Mouse (Mus musculus) lung, postnatal 0 days (tissue): ENCODE data around the gene Fam207a. TPM values are rescaled to one million over a fixed set of nuclear protein-coding genes. Genes with fewer than 3 reads are reported as not detected.
A peak's percentile ranks its signal among the peaks of the same experiment; 100 is the strongest.

Source experiments
- ATAC-seq: fragments of 200-750 bp; cut with Nextera tagmentation; 2 replicates; pipeline ENCODE4 v1.8.0; 2017; ENCODE audit warnings: moderate library complexity
- DNase-seq: peaks from one replicate; pipeline ENCODE4 v3.0.0-alpha.2; 2016; ENCODE audit warnings: low spot score
- H3K27ac ChIP-seq: fragments of 300-500 bp; sonication (generic); 2 replicates; pipeline ENCODE4 v1.5.1; 2014; ENCODE audit warnings: antibody characterized with exemption, mild to moderate bottlenecking, low read length, mixed read lengths
- H3K27me3 ChIP-seq: fragments of 300-500 bp; sonication (generic); replicated peaks from 2 replicates; pipeline ENCODE4 v1.6.1; 2014; ENCODE audit warnings: low read length, mixed read lengths; ENCODE audit not compliant: insufficient read depth
- H3K36me3 ChIP-seq: fragments of 300-500 bp; sonication (generic); 2 replicates; pipeline ENCODE4 v1.6.1; 2014; ENCODE audit warnings: low read length, mixed read lengths; ENCODE audit not compliant: insufficient read depth
- H3K4me1 ChIP-seq: fragments of 300-500 bp; sonication (generic); 2 replicates; pipeline ENCODE4 v1.6.1; 2014; ENCODE audit warnings: antibody characterized with exemption, low read depth, low read length, mixed read lengths; ENCODE audit not compliant: insufficient read depth
- H3K4me2 ChIP-seq: fragments of 300-500 bp; sonication (generic); replicated peaks from 2 replicates; pipeline ENCODE4 v1.6.1; 2014; ENCODE audit warnings: low read depth, mild to moderate bottlenecking, low read length, moderate library complexity, mixed read lengths
- H3K4me3 ChIP-seq: fragments of 300-500 bp; sonication (generic); 2 replicates; pipeline ENCODE4 v1.5.1; 2014; ENCODE audit warnings: low read depth, low read length
- H3K9ac ChIP-seq: fragments of 300-500 bp; sonication (generic); replicated peaks from 2 replicates; pipeline ENCODE4 v1.6.1; 2014; ENCODE audit warnings: low read depth, mild to moderate bottlenecking
- H3K9me3 ChIP-seq: fragments of 300-500 bp; sonication (generic); 2 replicates; pipeline ENCODE4 v1.6.1; 2016; ENCODE audit warnings: low read length, mixed read lengths
- CTCF ChIP-seq: IDR thresholded peaks from 2 replicates; pipeline ENCODE4 v1.5.1; 2016; ENCODE audit warnings: antibody characterized with exemption, mild to moderate bottlenecking
- EP300 ChIP-seq: IDR thresholded peaks from 2 replicates; pipeline ENCODE4 v1.6.1; 2016; ENCODE audit warnings: antibody characterized with exemption, mild to moderate bottlenecking, control low read depth
- WGBS: fragments of 180-500 bp; shearing (Covaris S2); extraction: QIAGEN DNeasy Blood & Tissue Kit; methylation state at CpG from one replicate; pipeline ENCODE4 v1.1.7; 2014; 5-methylcytosine and 5-hydroxymethylcytosine counted together
- polyA plus RNA-seq: library from polyadenylated mRNA; unstranded; fragments of >200 nt; fragmentation: Nextera tagmentation; extraction: Ambion mirVana; gene quantifications from 2 replicates; pipeline ENCODE4 v1.2.1, GENCODE M21; 2015

Gene Fam207a
- polyA plus RNA-seq, 1 experiment from 2014 or later: 27.2 TPM

GRCm38 (mm10) chr10:77467407-77467806 is 48.2 kb downstream of the Fam207a start:
- WGBS: 88% methylated on average over 6 of the region's 6 CpGs
- Histone ChIP-seq H3K4me2 (no peak overlapping the region), H3K4me3 (no peak overlapping the region), H3K9ac (no peak overlapping the region), H3K27me3 (no peaks in the 10 kb centered on the region), H3K36me3 (no peaks in the 10 kb centered on the region), H3K4me1 (peaks cover 23% of the 10 kb centered on the region), H3K9me3 (no peaks in the 10 kb centered on the region), H3K27ac (no peak overlapping the region)
- TF ChIP-seq EP300 (no peak), CTCF (no peak)
- no peak for ATAC-seq
- DNase-seq: no peak

- no peaks in the 10 kb centered on the region for H3K27me3 ChIP-seq
Measured at GRCm38 (mm10) chr10:77465902-77466301, 49.7 kb downstream of the Fam207a start.

GRCm38 (mm10) chr10:77464181-77464936 is 51.2 kb downstream of the Fam207a start:
- DNase-seq: peak; percentile 93
- no peak overlapping the region for H3K9ac ChIP-seq
- WGBS: 14% methylated on average over 10 of the region's 10 CpGs

More at GRCm38 (mm10) chr10:77465902-77466301, 49.7 kb downstream of the Fam207a start:
- TF ChIP-seq EP300 (no peak), CTCF (no peak)
- no peak overlapping the region for H3K27ac ChIP-seq
- no peak for DNase-seq
- H3K9me3 ChIP-seq: no peaks in the 10 kb centered on the region
- no peak overlapping the region for H3K4me2 ChIP-seq
- H3K4me1 ChIP-seq: peaks cover 23% of the 10 kb centered on the region
- no peak for ATAC-seq
- no peaks in the 10 kb centered on the region for H3K36me3 ChIP-seq
- no peak overlapping the region for H3K9ac ChIP-seq
- WGBS: 58% methylated on average over 5 of the region's 5 CpGs
- no peak overlapping the region for H3K4me3 ChIP-seq

GRCm38 (mm10) chr10:77461161-77461560 is 54.4 kb downstream of the Fam207a start:
- H3K4me1 ChIP-seq: peaks cover 23% of the 10 kb centered on the region
- H3K9ac ChIP-seq: no peak overlapping the region
- H3K4me2 ChIP-seq: no peak overlapping the region
- DNase-seq (no peak), ATAC-seq (no peak)
- TF ChIP-seq CTCF: no peak
- no peak for TF ChIP-seq EP300
- no peak overlapping the region for H3K4me3 ChIP-seq
- no peak overlapping the region for H3K27ac ChIP-seq
- H3K36me3 ChIP-seq: no peaks in the 10 kb centered on the region
- no peaks in the 10 kb centered on the region for H3K27me3 ChIP-seq
- H3K9me3 ChIP-seq: no peaks in the 10 kb centered on the region
- WGBS: 87% methylated on average over 8 of the region's 8 CpGs

More at GRCm38 (mm10) chr10:77464181-77464936, 51.2 kb downstream of the Fam207a start:
- no peaks in the 10 kb centered on the region for H3K9me3 ChIP-seq
- H3K36me3 ChIP-seq: no peaks in the 10 kb centered on the region
- peak; percentile 88 for ATAC-seq
- peaks cover 23% of the 10 kb centered on the region for H3K4me1 ChIP-seq
- H3K4me2 ChIP-seq: no peak overlapping the region
- no peaks in the 10 kb centered on the region for H3K27me3 ChIP-seq
- TF ChIP-seq EP300 (peak; percentile 50; the same call in 1 of the 2 replicates), CTCF (peak; percentile 1; the same call in 1 of the 2 replicates)
- no peak overlapping the region for H3K4me3 ChIP-seq
- peak overlapping the region; percentile 62 for H3K27ac ChIP-seq

- Histone ChIP-seq H3K27ac (no peak overlapping the region), H3K27me3 (no peaks in the 10 kb centered on the region), H3K4me2 (no peak overlapping the region), H3K4me1 (no peaks in the 10 kb centered on the region; the same call in 1 of the 2 replicates), H3K36me3 (no peaks in the 10 kb centered on the region), H3K9ac (no peak overlapping the region), H3K9me3 (no peaks in the 10 kb centered on the region), H3K4me3 (no peak overlapping the region)
- DNase-seq: no peak
- TF ChIP-seq CTCF (no peak), EP300 (no peak)
- no peak for ATAC-seq
- WGBS: 79% methylated on average over 3 of the region's 3 CpGs
Measured at GRCm38 (mm10) chr10:77457701-77458100, 57.9 kb downstream of the Fam207a start.

- Histone ChIP-seq H3K27ac (peak overlapping the region; percentile 69), H3K9me3 (no peaks in the 10 kb centered on the region), H3K27me3 (no peaks in the 10 kb centered on the region), H3K9ac (no peak overlapping the region), H3K4me1 (no peaks in the 10 kb centered on the region; the same call in 1 of the 2 replicates), H3K36me3 (no peaks in the 10 kb centered on the region), H3K4me3 (no peak overlapping the region), H3K4me2 (no peak overlapping the region)
- DNase-seq: no peak
- no peak for TF ChIP-seq EP300
- no peak for TF ChIP-seq CTCF
- WGBS: 74% methylated on average over 7 of the region's 7 CpGs
- ATAC-seq: no peak
Measured at GRCm38 (mm10) chr10:77456507-77456906, 59.1 kb downstream of the Fam207a start.
